Mouse (Mus musculus) neural tube, embryonic 10.5 days (tissue): ENCODE measurements around the gene Psme1.
A peak's percentile ranks its signal among the peaks of the same experiment; 100 is the strongest.

Experiments used
- DNase-seq: peaks from one replicate; pipeline ENCODE4 v3.0.0-alpha.2; 2017; ENCODE audit warnings: low spot score; ENCODE audit errors: extremely low spot score

Psme1 gene

GRCm38 (mm10) chr14:55577871-55578667 lies at the start of gene Psme1:
Gene Psme1, plus strand, starts transcription at chr14:55578123.
- peak; percentile 74 for DNase-seq

DNA sequence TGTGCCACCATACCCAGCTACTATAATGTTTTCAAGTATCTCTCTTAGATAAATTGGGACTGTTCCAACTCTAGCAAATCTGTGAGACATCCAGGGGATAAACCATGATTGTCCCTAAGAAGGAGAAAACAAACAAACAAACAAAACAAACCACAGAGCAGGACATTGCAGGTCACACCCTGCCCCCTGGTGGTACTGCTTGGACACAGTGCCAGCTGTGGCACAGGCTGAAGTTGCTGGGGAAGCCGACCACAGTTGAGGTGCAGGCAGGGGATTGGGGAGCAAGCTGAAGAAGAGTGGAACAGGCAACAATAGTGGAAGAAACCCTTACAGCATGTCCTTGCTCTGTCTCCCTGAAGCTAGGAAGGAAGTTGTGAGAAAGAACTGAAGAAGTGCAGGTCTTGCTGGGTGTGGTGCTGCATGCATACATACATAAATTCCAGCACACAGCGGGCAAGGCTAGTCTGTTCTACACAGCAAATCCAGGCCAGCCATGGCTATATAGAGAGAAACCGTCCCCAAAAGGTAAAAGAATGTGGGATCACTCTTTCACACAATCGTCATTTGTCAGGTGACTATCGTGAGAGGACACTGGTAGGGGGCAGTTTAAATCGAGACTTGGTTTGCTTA lies 41.7 kb upstream of the Psme1 start:
- DNase-seq = peak; percentile 30

DNA sequence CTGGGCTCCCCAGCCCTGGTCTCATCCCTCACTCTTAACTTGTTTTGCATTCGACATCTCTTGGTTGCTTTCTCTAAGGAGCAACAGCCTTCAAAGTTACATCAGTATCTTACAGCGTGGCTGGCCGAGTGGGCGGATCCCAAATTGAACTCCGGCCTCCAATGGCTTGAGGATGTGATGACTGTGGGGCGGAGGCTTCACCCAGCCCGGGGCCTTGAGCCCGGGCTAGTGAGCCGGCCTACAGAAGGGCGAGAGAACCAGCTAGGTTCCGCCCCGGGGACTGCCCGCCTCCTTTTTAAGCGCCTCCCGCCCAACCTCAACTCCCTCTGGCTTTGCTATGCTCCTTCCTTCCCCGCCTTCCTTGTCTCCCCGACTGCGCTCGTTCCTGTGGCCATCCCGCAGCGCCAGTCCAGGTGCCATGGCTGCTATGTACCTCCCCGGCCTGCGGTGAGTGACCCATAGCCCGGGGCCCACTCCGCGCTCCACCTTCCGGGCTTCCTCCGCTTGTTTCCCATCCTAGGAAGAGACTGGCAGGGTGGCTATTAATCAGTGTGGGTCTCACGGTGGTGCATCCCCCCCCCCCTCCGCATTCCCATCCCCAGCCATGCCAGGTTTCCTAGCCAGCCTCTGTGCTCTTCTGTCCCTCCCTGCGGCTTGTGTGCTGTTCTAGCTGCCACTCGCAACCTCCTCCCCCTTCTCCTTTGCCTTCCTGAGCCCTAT lies 37.7 kb upstream of the Psme1 start, which contains the start of gene Pck2:
Gene Pck2 (plus strand): TSS at position 200 of the 720 bp plus-strand sequence.
- peak; percentile 83 for DNase-seq

- DNase-seq = peak; percentile 47
These were observed 37.1 kb upstream of the Psme1 start for GRCm38 (mm10) chr14:55540787-55541321.

- no peak for DNase-seq
These were observed 35.7 kb upstream of the Psme1 start for GRCm38 (mm10) chr14:55542268-55542667.

GRCm38 (mm10) chr14:55544334-55544733 lies 33.6 kb upstream of the Psme1 start:
- no peak for DNase-seq

DNA sequence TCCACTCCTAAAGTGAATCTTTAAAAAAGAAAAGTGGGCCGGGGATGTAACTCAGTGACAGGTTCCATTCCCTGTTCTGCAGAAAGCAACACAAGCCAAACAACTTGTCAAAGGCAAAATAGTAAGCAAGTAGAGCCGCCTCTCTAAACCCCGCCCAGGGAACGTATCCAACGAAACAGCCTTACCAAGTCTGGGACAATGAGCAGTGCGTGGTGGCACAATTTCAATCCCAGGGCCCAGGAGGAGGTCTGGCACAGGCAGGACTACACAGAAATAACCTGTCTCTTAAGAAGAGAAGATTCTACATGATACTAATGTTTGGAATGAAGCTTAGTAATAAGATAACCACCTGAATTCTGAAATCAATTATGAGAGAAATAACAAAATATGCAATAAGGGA lies 27.7 kb upstream of the Psme1 start:
- no peak for DNase-seq

DNA sequence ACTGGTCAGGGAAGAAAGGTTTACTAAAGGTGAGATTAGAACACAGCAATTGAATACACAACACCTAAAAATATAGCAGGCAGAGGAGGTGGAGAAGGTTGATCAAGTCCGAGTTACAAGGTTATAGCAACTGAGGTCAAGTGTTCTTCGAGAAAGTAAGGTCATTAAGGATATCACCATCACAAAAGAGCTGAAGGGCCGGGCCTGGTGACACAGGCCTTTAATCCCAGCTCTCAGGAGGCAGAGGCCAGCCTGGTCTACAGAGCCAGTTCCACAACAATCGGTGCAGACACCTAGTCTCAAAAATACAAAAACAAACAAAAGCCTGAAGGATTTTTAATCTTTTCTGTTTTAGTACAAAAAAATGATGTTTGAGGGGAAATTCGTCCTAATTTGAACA lies 26.6 kb upstream of the Psme1 start:
- no peak for DNase-seq

GRCm38 (mm10) chr14:55551794-55552193 lies 26.1 kb upstream of the Psme1 start:
- DNase-seq = no peak

- no peak for DNase-seq
These were observed 23.3 kb upstream of the Psme1 start for GRCm38 (mm10) chr14:55554635-55555034.

DNA sequence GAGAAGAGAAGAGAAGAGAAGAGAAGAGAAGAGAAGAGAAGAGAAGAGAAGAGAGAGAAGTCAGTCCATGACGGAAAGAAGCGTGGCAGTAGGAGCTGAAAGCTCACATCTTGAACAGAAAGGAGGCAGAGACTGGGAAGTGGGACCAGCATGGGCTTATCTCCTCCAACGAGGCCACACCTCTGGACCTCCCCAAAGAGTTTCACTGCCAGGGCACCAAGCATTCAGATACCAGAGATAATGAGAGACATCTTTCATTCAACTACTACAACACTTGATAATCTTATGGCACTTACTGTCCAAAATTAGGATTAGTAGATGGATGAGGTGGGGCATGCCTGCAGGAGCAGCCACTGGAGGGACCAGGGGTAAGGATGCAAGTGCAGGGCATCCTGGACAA lies 22.1 kb upstream of the Psme1 start:
- no peak for DNase-seq

GRCm38 (mm10) chr14:55557003-55557402 lies 20.9 kb upstream of the Psme1 start:
- DNase-seq = peak; percentile 61

- DNase-seq = no peak
These were observed 20.3 kb upstream of the Psme1 start for GRCm38 (mm10) chr14:55557587-55557986.

GRCm38 (mm10) chr14:55558740-55559448 lies 19.0 kb upstream of the Psme1 start:
- no peak for DNase-seq

- DNase-seq = peak; percentile 93
These were observed 18.1 kb upstream of the Psme1 start, which contains the start of gene Dcaf11 for GRCm38 (mm10) chr14:55559799-55560201. Gene Dcaf11, plus strand, starts transcription at chr14:55560006.

DNA sequence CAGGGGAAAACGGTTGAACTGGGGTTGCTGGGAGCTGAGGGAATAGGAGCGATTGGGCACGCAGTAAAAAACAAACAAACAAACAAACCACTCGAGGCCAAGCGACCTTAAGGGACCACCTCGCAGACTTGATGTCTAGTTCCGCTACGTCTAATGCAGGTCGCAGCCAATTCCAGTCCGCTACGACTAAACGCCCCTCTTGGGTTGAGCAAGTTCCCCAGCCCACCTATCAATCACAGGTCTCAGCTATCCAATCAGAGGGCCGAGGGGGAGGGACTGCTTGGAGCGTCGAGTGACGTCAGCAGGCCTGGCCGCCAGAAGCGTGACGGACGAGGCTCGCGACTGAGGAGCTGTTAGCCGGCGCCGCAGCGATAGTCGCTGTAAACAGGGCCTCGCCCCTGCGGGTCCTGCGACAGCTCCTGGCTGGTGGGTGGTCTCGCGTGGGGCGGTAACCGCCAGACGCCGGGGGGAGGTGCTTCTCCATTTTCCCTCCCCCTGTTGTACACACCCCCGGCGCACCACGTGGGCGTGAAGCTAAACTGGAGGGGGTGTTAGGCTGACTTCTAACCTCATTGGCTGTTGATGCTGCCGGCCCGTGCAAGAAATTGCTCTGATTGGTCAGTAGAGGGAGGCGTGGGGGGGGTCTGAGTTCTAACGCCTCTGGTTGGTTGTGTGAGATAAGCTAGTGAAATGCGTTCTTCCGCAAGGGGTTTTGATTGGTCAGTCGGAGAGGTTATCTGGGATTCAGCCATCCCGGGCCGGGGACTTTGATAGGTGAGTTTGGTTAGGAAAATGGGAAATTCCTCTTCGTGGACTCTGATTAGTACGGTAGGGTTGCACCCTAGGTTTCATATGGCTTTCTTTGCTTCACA lies 17.5 kb upstream of the Psme1 start, which contains the start of gene A730061H03Rik:
Gene A730061H03Rik (minus strand): TSS at position 205 of the 872 bp plus-strand sequence.
- peak; percentile 98 for DNase-seq

DNA sequence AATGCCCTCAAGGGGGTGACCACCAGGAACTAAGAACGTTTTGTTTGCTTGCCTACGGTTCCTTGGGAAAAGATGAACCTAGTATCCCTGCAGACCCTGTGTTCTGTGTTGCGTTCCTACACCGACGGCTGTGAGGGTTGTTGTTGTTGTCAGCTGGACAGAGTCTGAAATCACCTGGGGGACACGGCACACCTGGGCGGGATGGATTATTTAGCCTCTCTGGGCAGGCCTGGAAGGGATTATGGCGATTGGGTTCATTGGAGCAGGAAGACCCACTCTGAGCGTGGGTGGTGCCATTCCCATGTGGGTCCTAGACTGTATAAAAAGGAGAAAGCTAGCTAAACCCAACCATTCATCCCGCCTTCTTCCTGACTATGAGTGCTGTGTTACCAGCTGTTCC lies 16.1 kb upstream of the Psme1 start:
- no peak for DNase-seq

GRCm38 (mm10) chr14:55563249-55563648 lies 14.7 kb upstream of the Psme1 start:
- no peak for DNase-seq

DNA sequence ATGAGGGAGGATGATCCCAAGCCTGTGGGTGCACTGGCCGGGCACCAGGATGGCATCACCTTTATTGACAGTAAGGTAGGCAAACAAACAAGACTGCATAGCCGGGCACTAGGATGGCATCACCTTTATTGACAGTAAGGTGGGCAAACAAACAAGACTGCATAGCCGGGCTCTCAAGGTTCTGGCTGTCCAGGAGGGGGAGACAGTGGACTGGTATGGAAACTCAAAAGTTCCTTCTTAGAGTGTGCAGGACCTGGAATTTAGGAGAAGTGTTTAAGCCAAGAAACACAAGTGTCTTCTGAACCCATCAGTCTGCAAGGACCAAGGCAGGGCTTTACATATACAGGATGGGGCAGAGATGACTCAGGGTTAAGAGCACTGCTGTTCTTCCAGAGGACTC lies 12.2 kb upstream of the Psme1 start:
- no peak for DNase-seq

DNA sequence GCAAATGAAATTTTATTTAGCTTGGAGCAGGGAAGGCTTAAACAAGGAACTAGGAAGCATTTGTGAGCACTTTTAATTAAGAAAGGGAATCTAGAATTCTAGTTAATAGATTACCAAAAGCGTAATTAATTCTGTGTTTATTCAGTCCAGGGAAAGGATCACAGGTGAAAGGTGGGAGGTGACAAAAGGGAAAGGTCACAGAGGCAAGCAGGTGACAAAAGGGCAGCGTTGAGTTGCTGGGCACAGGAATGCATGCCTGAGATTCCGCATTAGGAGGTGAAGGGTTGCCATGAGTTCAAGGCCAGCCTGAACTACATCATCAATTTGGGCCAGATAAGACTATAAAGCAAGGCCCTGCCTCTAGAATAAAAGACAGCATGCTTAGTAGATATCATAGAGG lies 10.4 kb upstream of the Psme1 start:
- DNase-seq = no peak
